Mouse (Mus musculus): ENCODE data around the gene Zfp775.
"Not testable (repeated sequence)": the region's sequence is repeated elsewhere in the genome, so short reads cannot be mapped to it uniquely, and the experiment has no call there.

DNA sequence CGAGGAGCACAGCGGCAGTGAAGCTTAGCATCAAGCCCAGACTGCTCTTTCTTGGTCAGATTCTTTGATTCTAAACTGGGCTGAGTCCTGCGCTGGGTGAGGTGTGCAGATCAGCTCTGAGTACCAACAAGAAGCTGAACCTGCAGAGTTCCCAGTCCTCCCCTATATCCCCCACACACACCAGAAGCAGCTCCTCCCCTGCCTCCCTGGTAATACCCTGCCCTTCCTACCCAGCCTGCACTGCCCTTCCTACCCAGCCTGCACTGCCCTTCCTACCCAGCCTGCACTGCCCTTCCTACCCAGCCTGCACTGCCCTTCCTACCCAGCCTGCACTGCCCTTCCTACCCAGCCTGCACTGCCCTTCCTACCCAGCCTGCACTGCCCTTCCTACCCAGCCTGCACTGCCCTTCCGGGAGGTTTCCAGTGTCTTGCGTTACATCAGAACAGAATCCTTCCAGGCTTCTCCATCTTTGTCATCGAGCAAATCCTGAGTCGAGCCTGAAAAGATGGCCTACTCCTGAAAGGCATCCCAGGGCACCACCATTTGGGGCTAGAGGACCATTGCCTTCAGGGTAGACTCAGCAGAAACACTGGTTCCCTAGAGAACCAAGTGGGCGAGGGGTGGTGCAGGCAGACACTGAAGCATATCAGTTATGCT, 20.5 kb downstream of the Zfp775 start:
- not testable (repeated sequence) for TF ChIP-seq POLR2A (IDR thresholded peaks at IDR 0.05; ENCODE audit: borderline replicate concordance, insufficient read depth, low read length); CTCF (IDR thresholded peaks at IDR 0.05; ENCODE audit: borderline replicate concordance, insufficient read depth, low read depth, low read length)

All from cerebellum, adult 2 months (tissue).